Mouse (Mus musculus) R1 (cell line): ENCODE measurements around the gene Chd8.
"Not testable (repeated sequence)": the region's sequence is repeated elsewhere in the genome, so short reads cannot be mapped to it uniquely, and the experiment has no call there.

Experiments
- DNase-seq: peaks from one replicate; pipeline ENCODE4 v3.0.0-alpha.2; 2018; ENCODE audit warnings: low read depth, low spot score

Chd8 gene

DNA sequence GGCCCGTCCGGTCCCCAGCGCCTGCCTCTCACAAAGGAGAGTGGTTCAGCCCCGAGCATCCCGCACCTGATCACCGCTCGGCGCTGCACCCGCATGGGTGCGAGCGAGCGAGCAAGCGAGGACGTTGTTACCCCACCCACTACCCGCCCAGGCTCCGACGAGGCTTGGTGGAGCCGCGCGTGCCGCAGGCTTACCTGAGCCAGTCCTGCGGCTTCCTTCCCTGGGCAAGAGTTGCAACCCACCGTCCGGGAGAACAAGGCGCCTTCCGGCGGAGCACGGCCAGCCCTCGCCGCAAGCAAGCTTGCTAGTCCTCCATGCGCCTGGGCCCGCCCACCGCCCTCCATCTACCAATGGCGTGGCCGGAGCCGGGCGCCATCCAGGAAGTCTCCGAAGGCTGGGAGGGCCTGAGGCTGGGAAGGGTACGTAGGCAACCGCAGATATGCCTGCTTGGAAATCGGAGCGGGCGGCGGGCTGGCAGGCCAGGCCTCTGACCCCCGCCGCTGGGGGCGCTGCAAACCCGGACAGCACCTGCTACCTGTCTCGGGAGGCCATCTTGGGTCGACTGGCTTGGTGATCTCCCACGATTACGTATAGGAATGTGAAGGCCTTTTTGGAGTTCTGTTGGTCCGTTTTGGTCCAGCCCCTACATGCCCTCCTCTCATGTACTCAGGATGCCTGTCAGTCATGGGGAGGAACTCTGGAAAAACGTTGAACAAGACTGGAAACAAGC lies at the start of gene Chd8:
TSS of gene Chd8 (minus strand) at position 297 of the 730 bp plus-strand sequence.
- peak; percentile 99 for DNase-seq

DNA sequence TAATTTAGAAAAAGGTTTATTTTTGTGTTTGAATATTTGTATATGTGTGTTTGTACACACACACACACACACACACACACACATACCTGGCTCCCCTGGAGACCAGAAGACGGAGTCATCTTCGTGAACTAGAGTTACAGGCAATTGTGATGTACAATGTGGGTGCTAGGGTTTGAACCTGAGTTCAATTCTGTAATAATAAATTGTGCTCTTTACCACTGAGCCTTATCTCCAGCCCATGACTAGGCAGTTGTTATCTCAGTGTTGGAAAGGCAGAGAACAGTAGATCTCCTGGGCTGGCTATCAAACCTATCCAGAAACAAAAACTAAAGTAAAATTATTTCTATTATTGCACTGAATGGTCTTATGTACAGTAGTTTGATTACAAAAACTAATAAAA lies 48.5 kb upstream of the Chd8 start:
- DNase-seq, result no peak

DNA sequence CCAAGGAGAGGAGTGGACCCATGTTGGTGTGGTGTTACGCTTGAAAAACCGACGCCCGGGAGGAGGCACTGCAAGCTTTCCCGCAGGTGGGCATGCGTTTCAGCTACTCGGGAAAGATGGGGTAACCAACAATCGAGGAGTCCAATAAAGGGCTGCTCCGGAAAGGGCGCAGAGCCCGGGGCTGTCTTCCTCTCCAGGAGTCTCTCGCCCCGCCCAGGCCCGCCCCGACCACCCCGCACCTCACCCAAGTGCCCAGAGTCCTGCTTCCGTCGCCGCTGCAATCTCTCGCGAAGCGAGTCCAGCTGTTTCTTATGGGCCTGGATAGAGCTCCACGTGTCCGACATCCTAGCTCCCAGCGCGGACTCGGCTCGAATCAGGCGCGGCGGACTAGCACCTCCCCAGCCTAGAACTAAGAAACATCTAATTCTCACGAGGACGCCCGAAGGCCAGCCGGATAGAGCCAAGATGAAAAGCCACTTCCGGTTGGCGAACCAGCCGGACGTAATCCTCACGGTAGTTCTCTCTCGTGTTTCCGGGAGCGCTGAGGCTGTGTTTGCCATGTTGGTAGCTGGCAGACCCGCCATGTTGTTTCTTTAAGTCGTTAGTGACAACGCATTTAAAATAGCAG lies 47.2 kb upstream of the Chd8 start, which contains the start of gene Mettl3:
TSS of gene Mettl3 (minus strand) at position 485 of the 628 bp plus-strand sequence.
- DNase-seq, result peak; percentile 96

DNA sequence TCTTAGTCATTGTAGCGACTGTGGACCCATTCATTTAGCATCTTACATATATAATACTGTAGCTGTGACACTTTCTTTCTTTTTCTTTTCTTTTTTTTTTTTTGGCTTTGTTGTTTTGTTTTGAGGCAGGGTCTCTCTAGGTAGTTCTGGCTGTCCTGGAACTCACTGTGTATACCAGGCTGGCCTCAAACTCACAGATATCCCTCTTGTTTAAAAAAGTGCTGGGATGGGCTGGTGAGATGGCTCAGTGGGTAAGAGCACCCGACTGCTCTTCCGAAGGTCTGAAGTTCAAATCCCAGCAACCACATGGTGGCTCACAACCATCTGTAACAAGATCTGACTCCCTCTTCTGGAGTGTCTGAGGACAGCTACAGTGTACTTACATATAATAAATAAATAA lies 45.9 kb upstream of the Chd8 start:
- not testable (repeated sequence) for DNase-seq

DNA sequence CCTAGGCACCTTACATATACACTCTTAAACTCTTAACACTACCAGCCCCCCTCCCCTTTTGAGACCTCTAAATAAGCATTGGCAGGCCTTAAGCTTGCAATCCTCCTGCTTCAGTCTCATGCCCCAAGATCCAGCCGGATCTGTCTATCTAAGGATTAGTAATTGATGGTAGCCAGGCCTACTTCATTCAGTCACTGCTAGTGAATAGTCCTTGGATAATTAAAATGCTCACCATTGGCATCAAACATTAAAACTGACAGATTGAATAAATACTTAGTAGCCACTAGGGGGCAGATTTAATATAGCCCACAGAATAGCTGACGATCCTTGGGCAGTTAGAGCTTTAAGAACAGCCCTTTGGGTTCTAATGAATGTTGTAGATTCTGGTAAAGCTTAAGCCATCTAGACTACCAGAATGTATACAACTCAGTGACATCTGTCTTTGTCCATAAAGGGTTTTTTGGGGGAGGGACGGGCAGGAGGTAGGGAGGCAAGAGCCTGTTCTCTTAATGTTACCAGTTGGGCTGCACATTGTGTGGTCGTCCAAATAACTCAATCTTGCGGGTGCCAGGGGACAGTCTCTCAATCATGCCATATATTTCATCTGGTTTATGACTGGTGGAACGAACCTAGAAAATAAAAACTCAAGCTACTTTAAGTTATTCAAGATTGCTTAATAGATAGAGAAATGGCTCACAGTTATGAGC lies 38.1 kb upstream of the Chd8 start:
- DNase-seq, result peak; percentile 37

DNA sequence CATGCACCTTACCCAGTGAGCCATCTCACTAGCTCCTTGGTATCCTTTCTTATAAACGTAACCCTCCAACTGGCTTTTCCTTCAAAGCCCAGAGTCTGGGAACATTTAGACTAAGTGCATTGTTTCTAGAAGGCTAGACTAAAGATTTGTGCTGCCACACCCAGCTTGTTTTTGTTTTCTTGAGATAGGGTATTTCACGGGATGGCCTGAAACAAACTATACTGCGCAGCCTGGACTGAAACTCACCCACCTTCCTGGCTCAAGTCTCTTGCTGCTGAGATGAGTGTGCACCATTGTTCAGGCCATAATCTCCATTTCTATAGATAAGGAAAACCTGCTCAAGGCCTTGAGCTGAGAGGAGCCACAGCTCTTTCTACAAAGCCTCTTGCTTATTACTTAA lies 26.6 kb upstream of the Chd8 start:
- DNase-seq, result peak; percentile 87

DNA sequence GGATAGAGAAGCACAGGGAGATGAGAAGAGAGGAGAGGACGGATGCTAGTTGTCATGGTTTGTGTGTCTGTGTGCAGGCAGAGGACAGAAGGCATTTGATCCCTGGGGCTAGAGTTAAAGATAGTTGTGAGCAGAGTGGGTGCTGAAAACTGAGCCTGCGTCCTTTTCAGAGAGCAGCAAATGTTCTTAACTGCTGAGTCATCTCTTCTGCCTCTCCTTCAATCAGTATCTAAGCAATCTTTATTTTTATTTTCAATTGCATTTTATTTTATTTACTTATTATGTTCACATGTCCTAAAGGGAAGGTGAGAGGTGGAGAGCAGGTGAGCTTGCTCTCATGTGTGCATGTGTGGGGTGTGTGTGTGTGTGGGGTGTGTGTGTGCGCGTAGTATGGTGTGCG lies 26.0 kb upstream of the Chd8 start:
- no peak for DNase-seq

DNA sequence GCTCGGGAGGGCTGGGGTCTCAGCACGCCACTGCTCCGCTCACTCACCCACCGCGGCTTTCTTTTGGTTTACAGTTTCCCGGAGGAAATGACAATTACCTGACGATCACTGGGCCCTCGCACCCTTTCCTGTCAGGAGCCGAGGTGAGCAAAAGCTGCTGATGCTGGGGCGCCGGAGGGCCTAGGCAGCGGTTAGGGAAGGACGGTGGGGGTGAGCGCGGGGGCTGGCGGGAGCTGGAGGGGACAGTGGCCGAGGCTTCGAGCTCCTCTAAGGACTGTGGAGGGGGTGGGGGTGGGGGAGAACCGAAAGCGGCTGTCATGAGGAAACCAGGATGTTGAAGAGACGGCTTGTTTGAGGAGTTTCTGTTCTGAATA lies 22.2 kb upstream of the Chd8 start:
- DNase-seq, result no peak

DNA sequence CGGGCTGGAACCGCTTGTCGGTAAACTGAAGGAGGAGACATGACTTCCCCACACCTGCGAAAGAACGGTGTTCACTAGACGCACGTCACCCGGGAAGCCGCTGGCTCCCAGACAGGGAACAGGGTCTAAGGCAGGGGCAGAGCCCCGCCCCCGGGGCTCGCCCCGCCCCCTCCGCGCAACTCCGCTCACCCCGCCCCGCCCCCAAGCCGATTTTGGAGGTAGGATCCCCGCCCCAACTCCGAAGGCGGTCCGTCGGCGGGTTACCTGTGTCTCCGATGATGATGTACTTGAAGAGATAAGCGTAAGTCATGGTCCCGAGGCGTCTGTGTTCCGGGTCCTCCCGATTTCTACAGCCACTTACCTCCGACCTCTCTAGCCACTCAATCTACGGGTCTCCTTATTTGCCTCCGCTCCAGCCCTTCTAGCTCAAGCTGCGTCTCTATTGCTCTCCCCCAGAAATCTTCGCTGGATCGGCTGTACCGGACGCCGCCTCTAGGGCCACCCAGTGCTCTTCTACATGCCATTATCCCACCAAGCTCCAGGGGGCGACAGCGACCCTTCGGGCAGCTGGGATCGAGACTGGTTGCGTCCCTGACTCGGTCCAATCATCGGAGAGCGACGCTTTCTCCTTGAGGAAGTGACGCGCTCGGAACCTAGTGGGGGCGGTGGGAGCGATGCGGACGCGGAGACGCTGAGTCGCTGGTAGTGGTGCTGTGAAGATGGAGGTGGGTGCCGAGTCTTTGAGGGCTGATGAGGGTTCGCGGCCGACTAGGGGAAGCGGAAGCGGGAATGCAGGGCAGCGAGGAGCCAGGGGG lies 21.6 kb upstream of the Chd8 start, which contains the start of the genes Tox4 and Rab2b:
TSS of gene Tox4 (plus strand) at position 215 of the 815 bp plus-strand sequence.
TSS of gene Rab2b (minus strand) at position 614 of the 815 bp plus-strand sequence.
- peak; percentile 99 for DNase-seq

DNA sequence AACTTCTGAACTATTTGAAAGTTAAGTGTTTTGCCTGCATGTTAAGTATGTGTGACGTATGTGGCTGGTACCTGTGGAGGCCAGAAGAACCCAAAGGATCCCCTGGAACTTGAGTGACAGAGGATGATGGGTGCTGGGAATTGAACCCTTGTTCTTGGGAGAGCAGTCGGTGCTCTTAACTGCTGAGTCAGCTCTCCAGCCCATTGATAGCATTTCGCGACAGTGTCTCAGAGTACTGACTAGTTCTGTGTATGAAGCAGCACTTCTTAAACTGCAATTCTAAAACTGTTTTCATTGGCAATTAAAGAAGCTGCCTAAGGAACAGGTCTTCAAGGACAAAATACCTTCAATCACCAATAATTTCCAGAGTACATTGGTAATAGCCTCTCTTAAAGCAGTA lies 19.6 kb upstream of the Chd8 start:
- peak; percentile 25 for DNase-seq

DNA sequence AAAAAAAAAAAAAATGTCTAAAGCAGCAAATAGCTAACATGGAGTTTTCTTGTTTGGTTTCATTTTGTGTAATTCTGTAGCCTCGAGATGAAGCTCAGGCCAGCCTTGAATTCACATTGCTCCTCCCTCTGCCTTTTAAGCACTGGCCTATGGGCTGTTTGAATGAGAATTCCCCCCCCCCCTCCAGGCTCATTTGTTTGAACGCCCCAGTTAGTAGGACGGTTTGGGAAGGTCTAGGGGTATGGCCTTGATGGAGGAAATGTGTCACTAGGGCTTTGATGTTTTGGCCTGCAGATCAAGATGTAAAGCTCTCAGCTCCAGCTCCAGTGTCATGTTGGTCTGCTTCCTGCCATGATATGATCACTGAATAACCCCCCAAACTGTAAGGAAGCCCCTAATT lies 15.2 kb upstream of the Chd8 start:
- peak; percentile 54 for DNase-seq

DNA sequence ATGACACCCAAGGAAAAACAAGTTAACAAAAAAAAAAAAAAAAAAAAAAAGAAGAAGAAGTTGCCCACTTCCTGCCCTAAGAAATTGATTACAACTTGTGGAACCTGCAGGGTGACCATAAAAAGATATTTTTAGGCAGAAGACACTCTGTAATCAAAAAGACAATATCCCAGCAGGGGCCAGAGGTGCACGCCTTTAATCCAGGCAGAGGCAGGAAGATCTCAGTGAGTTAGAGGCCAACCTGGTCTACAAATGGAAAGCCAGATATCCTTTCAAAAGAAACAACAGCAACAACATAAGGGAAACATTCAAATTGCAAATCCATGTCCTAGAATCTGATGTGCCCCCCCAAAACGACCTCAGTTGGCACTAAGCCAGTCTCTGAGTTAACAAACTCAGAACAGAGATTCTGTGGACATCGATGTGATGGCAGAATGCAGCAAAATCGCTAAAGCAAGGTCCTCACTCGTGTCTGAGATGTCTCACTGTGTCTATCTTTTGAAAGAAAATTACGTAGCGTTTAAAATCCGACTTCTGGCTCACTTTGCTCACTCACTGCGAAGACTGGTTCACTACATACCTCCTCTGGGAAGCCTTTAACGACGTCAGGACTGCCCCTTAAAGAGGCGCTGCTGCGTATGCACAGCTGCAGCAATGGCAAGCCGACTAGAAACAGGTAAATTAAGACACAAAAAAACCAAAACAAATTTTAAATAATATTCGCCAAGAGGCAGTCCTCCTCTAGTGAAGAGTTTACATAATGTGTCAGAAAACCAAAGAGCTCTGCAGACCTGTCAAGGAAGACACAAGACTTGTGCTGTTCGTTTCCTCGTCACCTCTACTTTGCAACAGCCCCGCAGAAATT lies 1.0 kb downstream of the Chd8 start:
- DNase-seq, result peak; percentile 83

DNA sequence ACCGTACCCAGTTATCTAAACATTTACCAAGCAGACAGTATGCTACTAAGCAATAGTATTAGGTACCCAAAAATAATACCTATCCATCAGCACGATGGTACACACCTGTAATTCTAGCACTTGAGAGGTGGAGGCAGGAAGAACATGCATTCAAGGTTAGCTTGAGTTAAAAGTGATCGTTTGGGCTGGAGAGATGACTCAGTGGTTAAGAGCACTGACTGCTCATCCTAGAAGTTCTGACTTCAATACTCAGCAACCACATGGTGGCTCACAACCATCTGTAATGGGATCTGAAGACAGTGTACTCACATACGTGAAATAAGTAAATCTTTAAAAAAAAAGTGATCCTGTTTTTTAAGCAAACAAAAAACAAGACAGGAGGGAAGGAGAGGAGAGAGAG lies 11.5 kb downstream of the Chd8 start:
- DNase-seq, result no peak

DNA sequence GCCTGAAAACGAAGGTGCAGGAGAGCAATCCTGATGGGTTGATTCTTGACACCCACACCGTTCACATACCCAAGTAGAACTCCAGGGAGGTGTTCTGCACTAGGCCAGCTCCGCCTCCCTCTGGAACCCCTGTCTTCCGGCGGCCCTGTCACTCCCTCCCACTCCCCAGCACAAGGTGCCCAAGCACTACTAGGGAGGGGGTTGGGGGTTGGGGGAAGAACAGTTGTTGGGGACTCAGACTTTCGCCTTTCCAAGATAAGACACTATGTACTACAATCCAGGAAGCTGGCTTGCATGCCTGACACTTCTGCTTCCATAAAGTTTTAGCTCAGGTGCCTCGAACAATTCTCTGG lies 12.9 kb downstream of the Chd8 start:
- DNase-seq, result no peak

DNA sequence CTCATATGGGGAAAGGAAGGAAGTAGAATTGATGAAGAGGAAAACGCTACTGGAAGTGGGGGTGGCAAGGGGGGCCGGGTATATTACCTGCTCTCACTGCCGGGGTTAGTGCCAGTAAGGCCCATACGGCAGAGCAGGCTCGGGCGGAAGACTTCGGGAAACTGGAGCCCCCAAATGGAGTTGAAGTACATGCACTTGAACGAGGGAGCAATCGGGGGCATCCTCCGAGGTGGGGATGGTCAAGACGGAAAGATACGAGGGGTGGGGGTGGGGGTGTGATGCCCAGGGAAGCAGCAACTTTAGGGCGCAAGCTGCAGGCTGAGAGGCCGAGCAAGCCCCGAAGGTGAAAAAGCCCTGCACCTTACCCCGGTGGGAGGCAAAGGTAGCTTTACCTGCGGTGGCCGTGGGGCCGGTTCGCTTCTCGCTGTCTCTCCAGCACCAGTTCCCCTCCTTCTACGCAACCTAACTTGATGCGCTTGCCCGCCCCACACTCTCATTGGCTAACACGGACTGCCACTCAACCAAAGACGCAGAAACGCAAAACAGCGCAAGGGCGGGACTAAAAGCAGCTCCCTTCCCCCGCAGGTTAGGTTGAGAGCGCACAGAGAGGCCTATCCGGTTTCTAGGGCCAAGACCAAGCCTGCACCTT lies 13.4 kb downstream of the Chd8 start:
- DNase-seq, result peak; percentile 100

DNA sequence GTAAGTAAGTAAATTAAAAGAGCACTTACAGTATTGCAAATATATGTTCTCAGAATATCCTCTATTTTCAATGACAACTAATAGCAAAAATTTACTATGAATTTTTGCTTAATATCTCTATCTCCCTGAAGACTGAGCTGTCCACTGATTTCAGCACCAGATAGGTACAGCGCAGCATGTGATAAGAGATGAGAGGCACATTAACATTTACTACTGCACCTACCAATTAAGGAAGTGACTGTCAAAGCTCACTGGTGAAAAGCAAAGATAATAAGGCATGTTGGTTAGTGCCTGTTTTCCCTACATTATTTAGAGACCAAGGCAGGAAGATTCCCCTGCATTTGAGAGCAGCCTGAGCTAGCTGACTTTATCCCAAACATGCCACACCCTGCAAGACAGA lies 21.4 kb downstream of the Chd8 start:
- DNase-seq, result no peak

DNA sequence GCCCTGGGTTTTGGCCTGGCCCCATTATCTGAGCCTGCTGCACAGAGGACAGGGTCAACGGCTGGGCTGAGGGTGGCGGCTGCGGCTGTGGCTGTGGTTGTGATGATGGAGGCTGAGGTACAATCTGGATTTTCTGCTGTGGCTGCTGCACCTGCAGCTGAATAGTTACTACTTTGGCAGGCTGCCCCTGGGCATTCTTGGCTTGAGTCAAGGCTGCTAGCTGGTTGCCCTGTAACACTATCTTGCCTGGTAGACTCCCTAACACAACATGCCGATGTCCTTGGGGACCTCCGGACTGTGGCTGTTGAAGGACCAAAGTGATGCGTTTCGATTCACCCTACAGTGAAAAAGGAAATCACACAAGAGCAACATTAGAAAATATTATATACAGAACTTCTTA lies 22.4 kb downstream of the Chd8 start:
- DNase-seq, result no peak

DNA sequence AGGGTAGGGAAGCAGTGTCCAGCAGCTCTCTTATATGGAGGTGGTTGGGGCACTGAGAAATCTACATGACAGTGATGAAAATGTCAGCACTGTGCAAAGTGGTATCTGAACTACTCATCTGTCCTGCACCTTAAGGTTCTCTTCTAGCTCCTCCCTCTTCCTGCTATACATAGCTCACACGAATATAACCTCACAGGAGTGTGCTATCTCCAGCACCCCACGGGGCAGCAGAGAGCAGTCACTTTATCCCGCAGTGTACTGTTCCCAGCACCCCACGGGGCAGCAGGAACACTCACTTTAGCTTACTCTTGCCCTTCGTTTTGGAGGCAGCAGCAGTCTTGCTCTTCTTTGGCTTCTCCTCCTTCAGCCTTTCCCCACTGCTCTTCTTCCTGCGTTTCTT lies 25.3 kb downstream of the Chd8 start:
- DNase-seq, result peak; percentile 72

DNA sequence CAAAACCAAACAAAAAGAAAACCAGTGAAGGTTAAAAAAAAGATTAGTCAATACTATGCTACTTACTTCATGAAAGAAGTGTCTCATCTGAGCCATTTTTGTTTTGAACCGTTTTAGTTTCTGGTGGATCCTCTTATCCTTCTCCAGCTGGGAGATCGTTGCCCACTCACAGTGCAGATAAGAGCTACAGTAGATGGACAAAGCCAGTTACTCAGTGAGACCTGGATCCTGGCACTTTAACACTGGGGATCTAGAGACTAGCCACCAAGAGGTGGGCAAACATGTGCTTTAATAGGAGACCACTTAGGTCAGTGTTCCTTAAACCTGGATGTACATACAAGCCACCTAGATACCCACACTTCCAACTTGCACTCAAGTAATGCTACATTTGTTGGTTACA lies 31.6 kb downstream of the Chd8 start:
- DNase-seq, result no peak

DNA sequence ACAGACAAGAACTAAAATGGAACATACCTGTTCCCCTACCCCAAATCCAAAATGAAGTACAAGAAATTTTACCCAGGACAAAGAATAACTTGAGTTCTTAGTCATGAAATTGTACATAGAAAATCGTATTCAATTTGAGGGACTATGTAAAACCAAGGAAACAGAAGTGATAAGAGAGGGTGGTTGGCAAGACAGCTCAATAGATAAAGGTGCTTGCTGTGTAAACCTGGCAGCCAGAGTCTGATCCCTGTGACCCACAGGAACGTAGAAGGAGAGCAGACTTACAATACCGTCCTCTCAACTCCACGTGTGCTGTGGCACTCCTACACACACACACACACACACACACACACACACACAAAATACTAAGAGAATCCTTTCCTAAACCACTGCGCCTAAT lies 40.3 kb downstream of the Chd8 start:
- DNase-seq, result no peak
